In the genomic region with DNA sequence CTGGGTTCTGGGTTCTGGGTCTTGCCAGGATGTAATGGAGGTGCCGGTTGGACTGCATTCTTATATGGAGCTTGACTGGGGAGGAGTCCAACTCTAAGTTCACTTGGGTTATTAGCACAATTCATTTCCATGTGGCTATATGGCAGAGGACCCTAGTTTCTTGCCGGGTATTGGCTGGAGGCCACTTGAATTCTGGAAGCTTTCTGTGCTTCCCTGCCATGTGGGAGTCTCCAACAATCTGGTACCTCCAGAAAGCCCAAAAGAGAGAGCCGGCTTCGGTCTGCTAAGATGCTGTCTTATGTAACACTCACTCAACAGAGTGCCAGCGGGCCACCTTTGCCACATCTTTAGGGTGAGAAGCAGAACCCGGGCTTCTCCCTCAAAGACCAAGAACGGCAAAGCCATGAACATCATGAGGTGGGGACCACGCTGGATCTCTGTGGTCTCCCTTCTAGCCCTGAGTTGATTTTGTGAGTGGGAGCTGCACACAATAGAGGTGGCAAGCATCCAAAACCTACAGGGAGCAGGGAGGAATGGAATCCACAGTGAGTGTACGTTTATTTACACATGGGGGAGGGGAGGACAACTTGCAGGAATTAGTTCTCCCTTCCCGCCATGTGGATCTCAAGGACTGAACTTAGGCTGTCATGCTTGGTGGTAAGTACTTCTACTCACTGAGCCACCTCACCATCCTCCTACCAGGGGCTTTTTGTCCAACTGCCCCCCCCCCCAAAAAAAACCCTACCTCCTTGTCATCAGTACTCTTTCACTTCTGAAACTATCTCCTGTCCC, we compare ENCODE assay signal across 14 mouse cellular contexts. TPM values are rescaled to one million over a fixed set of nuclear protein-coding genes. Genes with fewer than 3 reads are reported as not detected.
A peak's percentile ranks its signal among the peaks of the same experiment; 100 is the strongest.
DNase-seq lines count a peak whose midpoint lies in the region; ATAC-seq lines count a peak whose summit lies in the region.
"Had no signal": no experiment of that assay in that cellular context is flagged by ENCODE, and none has a peak within 500 bp of the region (broad histone marks: within the 10 kb centered on the region; RNA-seq: fewer than 3 reads in every experiment).

No protein-coding gene starts in this region.

- no peak overlapping the region for H3K27ac ChIP-seq in lung, embryonic 16.5 days (ENCODE audit: low read length)
- H3K27ac ChIP-seq: midbrain, embryonic 10.5 days; neural tube, embryonic 15.5 days had no signal

- no peaks in the 10 kb centered on the region for H3K9me3 ChIP-seq in lung, embryonic 16.5 days (ENCODE audit: control insufficient read depth, low read length)
- H3K9me3 ChIP-seq: heart, embryonic 12.5 days; midbrain, embryonic 10.5 days; neural tube, embryonic 15.5 days had no signal

- H3K27me3 ChIP-seq in lung, embryonic 16.5 days (ENCODE audit: control insufficient read depth, insufficient read depth, low read depth, low read length): no peaks in the 10 kb centered on the region
- H3K27me3 ChIP-seq: neural tube, embryonic 15.5 days had no signal

- peak; percentile 66; the same call in 1 of the 2 replicates for ATAC-seq in lung, embryonic 16.5 days (ENCODE audit: low read depth)
- no peak for ATAC-seq in megakaryocyte progenitor cell, adult 5-6 weeks (replicated peaks; ENCODE audit: poor library complexity)

- no peak overlapping the region for H3K9ac ChIP-seq in lung, embryonic 16.5 days (ENCODE audit: low read length)
- H3K9ac ChIP-seq: heart, embryonic 12.5 days; neural tube, embryonic 15.5 days had no signal

- H3K4me3 ChIP-seq in lung, embryonic 16.5 days (ENCODE audit: low read length): no peak overlapping the region
- H3K4me3 ChIP-seq: heart, embryonic 12.5 days; midbrain, embryonic 10.5 days; neural tube, embryonic 15.5 days had no signal

- H3K4me1 ChIP-seq in lung, embryonic 16.5 days (replicated peaks; ENCODE audit: control insufficient read depth, insufficient read depth, low read length): peaks cover 7% of the 10 kb centered on the region; the same call in 1 of the 2 replicates
- H3K4me1 ChIP-seq: heart, embryonic 12.5 days; midbrain, embryonic 10.5 days; neural tube, embryonic 15.5 days had no signal

- no peak for DNase-seq in lung, postnatal 4 days
- peak; percentile 90 to 98 for DNase-seq in cerebellum, postnatal 14 days
- peak; percentile 43 for DNase-seq in left cerebral cortex, adult 11 months (ENCODE audit: low spot score)
- DNase-seq in right cerebral cortex, postnatal 36 days (ENCODE audit: low spot score in 2 of 2): peak; percentile 53 to 68
- no peak for DNase-seq in thymus, postnatal 14 days
- no peak for DNase-seq in B cell, adult 2 months
- DNase-seq: adrenal gland, adult 2 months; kidney, adult 11 months; liver had no signal

- H3K36me3 ChIP-seq in lung, embryonic 16.5 days (ENCODE audit: control insufficient read depth, insufficient read depth, low read length): no peaks in the 10 kb centered on the region
- H3K36me3 ChIP-seq: heart, embryonic 12.5 days; midbrain, embryonic 10.5 days; neural tube, embryonic 15.5 days had no signal

- no peak overlapping the region for H3K4me2 ChIP-seq in lung, embryonic 16.5 days (ENCODE audit: low read depth, low read length)
- H3K4me2 ChIP-seq: heart, embryonic 12.5 days; neural tube, embryonic 15.5 days had no signal

- 61% methylated on average over 10 of the region's 10 CpGs for WGBS in lung, embryonic 16.5 days

RNA-seq across cellular contexts. Expression of gene Rasgrf1, which starts 59.0 kb away (rescaled TPM):
- 0.79 and 1.5 TPM in 2 replicates for polyA plus RNA-seq in lung, embryonic 16.5 days (2015; fragmentation: Nextera tagmentation; extraction: Ambion mirVana)
- total RNA-seq in megakaryocyte progenitor cell, adult 5-6 weeks (2015): 0.02 and 0.07 TPM in 2 replicates
- not detected in 2 replicates for total RNA-seq in megakaryocyte progenitor cell, adult 5-6 weeks (2017)

Comparison
In these comparisons a context has a peak if more than half of its experiments do, and no peak if none do; other contexts are left out.
1. DNase-seq: peak in cerebellum, postnatal 14 days (2 of 2), left cerebral cortex, adult 11 months (single experiment) and right cerebral cortex, postnatal 36 days (2 of 2); none in lung, postnatal 4 days (0 of 2), thymus, postnatal 14 days (single experiment) and B cell, adult 2 months (0 of 2).